In the genomic region with DNA sequence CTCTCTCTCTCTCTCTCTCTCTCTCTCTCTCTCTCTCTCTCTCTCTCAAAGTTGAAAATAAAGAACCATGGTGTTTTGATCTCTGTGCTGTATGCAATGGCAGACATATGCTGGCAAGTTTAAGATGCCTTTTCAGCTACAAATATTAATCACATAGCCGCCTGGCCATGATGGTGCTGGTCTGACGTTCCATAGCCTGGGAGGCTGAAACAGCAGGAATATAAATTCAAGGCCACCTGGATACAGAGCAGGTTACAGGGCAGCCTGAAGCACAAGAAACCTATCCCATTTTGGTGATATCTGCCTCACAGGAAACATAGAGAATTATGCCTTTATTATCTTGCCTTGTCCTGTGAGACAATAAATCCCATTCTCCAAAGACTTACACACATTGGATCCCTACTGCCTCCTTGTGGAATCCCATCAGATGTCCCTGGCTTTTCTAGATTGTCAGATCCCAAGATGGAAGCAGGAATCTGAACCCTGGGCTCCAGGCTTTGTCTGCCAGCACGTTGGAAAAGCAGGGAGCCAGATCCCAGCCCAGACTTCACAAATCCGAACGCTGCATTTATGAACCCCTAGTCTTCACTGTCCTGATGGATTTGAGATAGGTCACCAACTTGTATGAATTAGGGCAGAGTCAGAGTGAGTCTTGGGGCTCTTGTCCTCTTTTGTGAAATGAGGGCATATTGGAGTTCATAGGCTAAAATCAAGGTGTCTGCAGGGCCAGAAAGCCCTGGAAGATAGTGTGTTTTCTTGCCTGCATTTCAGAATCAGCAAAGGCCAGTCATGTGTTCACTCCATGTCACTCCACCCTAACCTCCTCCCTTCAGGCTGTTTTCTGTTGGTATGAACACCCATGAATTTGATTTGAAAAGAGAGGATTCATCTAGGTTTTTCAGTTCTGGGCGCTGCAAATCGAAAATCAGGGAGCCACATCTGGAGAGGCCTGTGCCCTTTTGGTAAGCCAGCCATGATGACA, we compare ENCODE assay signal across 9 mouse cellular contexts. TPM values are rescaled to one million over a fixed set of nuclear protein-coding genes. Genes with fewer than 3 reads are reported as not detected.
A peak's percentile ranks its signal among the peaks of the same experiment; 100 is the strongest.
DNase-seq lines count a peak whose midpoint lies in the region; ATAC-seq and TF ChIP-seq lines count a peak whose summit lies in the region.
"Had no signal": no experiment of that assay in that cellular context is flagged by ENCODE, and none has a peak within 500 bp of the region (broad histone marks: within the 10 kb centered on the region; RNA-seq: fewer than 3 reads in every experiment).

No protein-coding gene starts in this region.

- H3K27ac ChIP-seq in embryonic facial prominence, embryonic 12.5 days = peak overlapping the region; percentile 67; the same call in 1 of the 2 replicates
- no peak overlapping the region; the same call in 1 of the 2 replicates for H3K27ac ChIP-seq in embryonic facial prominence, embryonic 10.5 days (replicated peaks)
- H3K27ac ChIP-seq in liver, adult 2 months (replicated peaks; ENCODE audit: insufficient read depth, low read depth, low read length) = no peak overlapping the region
- no peak overlapping the region for H3K27ac ChIP-seq in intestine, embryonic 14.5 days (ENCODE audit: low read depth)
- H3K27ac ChIP-seq in olfactory bulb, adult 2 months (ENCODE audit: insufficient read depth, low read depth, low read length) = peak overlapping the region; percentile 79; the same call in 1 of the 2 replicates
- no peak overlapping the region for H3K27ac ChIP-seq in kidney, embryonic 15.5 days
- H3K27ac ChIP-seq: hindbrain, embryonic 15.5 days had no signal

- no peaks in the 10 kb centered on the region for H3K27me3 ChIP-seq in embryonic facial prominence, embryonic 12.5 days
- H3K27me3 ChIP-seq in embryonic facial prominence, embryonic 10.5 days (replicated peaks; ENCODE audit: low read depth, poor library complexity, severe bottlenecking) = no peaks in the 10 kb centered on the region
- H3K27me3 ChIP-seq in liver, adult 2 months (ENCODE audit: control insufficient read depth, insufficient read depth, low read length) = no peaks in the 10 kb centered on the region
- no peaks in the 10 kb centered on the region for H3K27me3 ChIP-seq in intestine, embryonic 14.5 days (replicated peaks; ENCODE audit: control insufficient read depth, insufficient read depth, low read length)
- H3K27me3 ChIP-seq in kidney, embryonic 15.5 days = no peaks in the 10 kb centered on the region
- H3K27me3 ChIP-seq: hindbrain, embryonic 15.5 days had no signal

- H3K4me2 ChIP-seq in embryonic facial prominence, embryonic 12.5 days (replicated peaks) = no peak overlapping the region
- no peak overlapping the region for H3K4me2 ChIP-seq in intestine, embryonic 14.5 days (ENCODE audit: low read length)
- H3K4me2 ChIP-seq in kidney, embryonic 15.5 days = no peak overlapping the region; the same call in 1 of the 2 replicates

- TF ChIP-seq POLR2A in liver, adult 2 months (IDR thresholded peaks at IDR 0.05; ENCODE audit: extremely low read depth, insufficient read depth, low read length) = no peak
- TF ChIP-seq POLR2A in olfactory bulb, adult 2 months (IDR thresholded peaks at IDR 0.05; ENCODE audit: insufficient read depth, low read depth, low read length) = no peak

- no peak overlapping the region for H3K4me3 ChIP-seq in embryonic facial prominence, embryonic 12.5 days
- no peak overlapping the region for H3K4me3 ChIP-seq in embryonic facial prominence, embryonic 10.5 days
- no peak overlapping the region for H3K4me3 ChIP-seq in liver, adult 2 months (ENCODE audit: insufficient read depth, low read depth, low read length)
- no peak overlapping the region for H3K4me3 ChIP-seq in intestine, embryonic 14.5 days (ENCODE audit: low read depth, low read length)
- no peak overlapping the region for H3K4me3 ChIP-seq in olfactory bulb, adult 2 months (ENCODE audit: insufficient read depth, low read depth, low read length)
- H3K4me3 ChIP-seq in kidney, embryonic 15.5 days (replicated peaks) = no peak overlapping the region
- H3K4me3 ChIP-seq: hindbrain, embryonic 15.5 days had no signal

- ATAC-seq in embryonic facial prominence, embryonic 12.5 days (ENCODE audit: insufficient number of reproducible peaks, insufficient read depth, low FRiP score, low TSS enrichment) = no peak
- no peak for ATAC-seq in intestine, embryonic 14.5 days (replicated peaks; ENCODE audit: low FRiP score, low TSS enrichment, low read depth)
- no peak for ATAC-seq in kidney, embryonic 15.5 days (replicated peaks; ENCODE audit: low FRiP score)

- peaks cover 19% of the 10 kb centered on the region; the same call in 1 of the 2 replicates for H3K4me1 ChIP-seq in embryonic facial prominence, embryonic 12.5 days
- peaks cover 38% of the 10 kb centered on the region for H3K4me1 ChIP-seq in embryonic facial prominence, embryonic 10.5 days
- peaks cover 5% of the 10 kb centered on the region for H3K4me1 ChIP-seq in liver, adult 2 months (ENCODE audit: control insufficient read depth, insufficient read depth, low read length)
- H3K4me1 ChIP-seq in intestine, embryonic 14.5 days (replicated peaks; ENCODE audit: control insufficient read depth, insufficient read depth, low read length) = peaks cover 10% of the 10 kb centered on the region; the same call in 1 of the 2 replicates
- H3K4me1 ChIP-seq in olfactory bulb, adult 2 months (ENCODE audit: control insufficient read depth, insufficient read depth, low read length) = no peaks in the 10 kb centered on the region; the same call in 1 of the 2 replicates
- peaks cover 7% of the 10 kb centered on the region for H3K4me1 ChIP-seq in kidney, embryonic 15.5 days
- H3K4me1 ChIP-seq: hindbrain, embryonic 15.5 days had no signal

- H3K36me3 ChIP-seq in embryonic facial prominence, embryonic 12.5 days = no peaks in the 10 kb centered on the region
- no peaks in the 10 kb centered on the region for H3K36me3 ChIP-seq in embryonic facial prominence, embryonic 10.5 days (replicated peaks)
- H3K36me3 ChIP-seq in liver, adult 2 months (ENCODE audit: control insufficient read depth, insufficient read depth, low read length) = no peaks in the 10 kb centered on the region
- H3K36me3 ChIP-seq in intestine, embryonic 14.5 days (ENCODE audit: control insufficient read depth, insufficient read depth, low read length) = no peaks in the 10 kb centered on the region
- H3K36me3 ChIP-seq in kidney, embryonic 15.5 days = no peaks in the 10 kb centered on the region
- H3K36me3 ChIP-seq: hindbrain, embryonic 15.5 days had no signal

- no peaks in the 10 kb centered on the region for H3K79me2 ChIP-seq in liver, adult 2 months (ENCODE audit: control insufficient read depth, insufficient read depth, low read length)

- TF ChIP-seq CTCF in liver, adult 2 months (IDR thresholded peaks at IDR 0.05; ENCODE audit: low read depth, low read length) = 0 out of 2 replicates have a peak, but pooled peaks have one; percentile 7
- TF ChIP-seq CTCF in olfactory bulb, adult 2 months (IDR thresholded peaks at IDR 0.05; ENCODE audit: insufficient read depth, low read depth, low read length) = no peak

- WGBS in embryonic facial prominence, embryonic 12.5 days = 79% methylated on average over 7 of the region's 7 CpGs
- WGBS in embryonic facial prominence, embryonic 10.5 days = 81% methylated on average over 7 of the region's 7 CpGs
- 84% methylated on average over 7 of the region's 7 CpGs for WGBS in liver, adult 2 months
- WGBS in intestine, embryonic 14.5 days = 73% methylated on average over 7 of the region's 7 CpGs
- WGBS in olfactory bulb, adult 2 months = 85% methylated on average over 7 of the region's 7 CpGs
- 77% methylated on average over 7 of the region's 7 CpGs for WGBS in kidney, embryonic 15.5 days

- no peak for DNase-seq in embryonic facial prominence, embryonic 10.5 days (ENCODE audit: low spot score)
- DNase-seq in liver, adult 2 months (ENCODE audit: extremely low read depth, low read depth, low spot score) = no peak
- no peak for DNase-seq in liver
- DNase-seq in intestine, embryonic 14.5 days (ENCODE audit: low spot score) = peak; percentile 39
- DNase-seq in layer of hippocampus, postnatal 25 days (ENCODE audit: extremely low spot score in 1 of 2, low spot score in 1 of 2) = no peak

- no peaks in the 10 kb centered on the region for H3K9me3 ChIP-seq in embryonic facial prominence, embryonic 12.5 days
- H3K9me3 ChIP-seq in embryonic facial prominence, embryonic 10.5 days = no peaks in the 10 kb centered on the region
- H3K9me3 ChIP-seq in intestine, embryonic 14.5 days (ENCODE audit: control insufficient read depth, low read length) = no peaks in the 10 kb centered on the region
- no peaks in the 10 kb centered on the region for H3K9me3 ChIP-seq in kidney, embryonic 15.5 days (replicated peaks)
- H3K9me3 ChIP-seq: hindbrain, embryonic 15.5 days had no signal

- H3K9ac ChIP-seq in embryonic facial prominence, embryonic 12.5 days = no peak overlapping the region
- no peak overlapping the region for H3K9ac ChIP-seq in liver, adult 2 months (ENCODE audit: low read depth, low read length)
- no peak overlapping the region for H3K9ac ChIP-seq in intestine, embryonic 14.5 days (ENCODE audit: low read length)
- no peak overlapping the region for H3K9ac ChIP-seq in kidney, embryonic 15.5 days
- H3K9ac ChIP-seq: hindbrain, embryonic 15.5 days had no signal

RNA-seq across cellular contexts. Expression of gene Rcbtb2, which starts 5.1 kb away (rescaled TPM):
- 155 and 160 TPM in 2 replicates for polyA plus RNA-seq in embryonic facial prominence, embryonic 12.5 days (2016; fragmentation: Nextera tagmentation; extraction: Ambion mirVana)
- polyA plus RNA-seq in embryonic facial prominence, embryonic 10.5 days (2016; fragmentation: Nextera tagmentation; extraction: Ambion mirVana) = 171 and 180 TPM in 2 replicates
- 30.3 and 32.6 TPM in 2 replicates for total RNA-seq in liver, adult 2 months (2014; rRNA removed)
- 26.0 and 28.0 TPM in 2 replicates for polyA plus RNA-seq in liver, adult 2 months (2012; rRNA removed)
- polyA plus RNA-seq in intestine, embryonic 14.5 days (2014; fragmentation: Nextera tagmentation; extraction: Ambion mirVana) = 89.3 and 105 TPM in 2 replicates
- not detected in 2 replicates for polyA plus RNA-seq in olfactory bulb, adult 2 months (2012; ENCODE audit: insufficient read depth, insufficient read length, low replicate concordance, missing spikeins)
- 128 and 131 TPM in 2 replicates for polyA plus RNA-seq in kidney, embryonic 15.5 days (2015; fragmentation: Nextera tagmentation; extraction: Ambion mirVana)
- total RNA-seq in layer of hippocampus, postnatal 25 days (2021) = 10 to 100 TPM; 26.4 to 29.3 TPM

Comparison
In these comparisons a context has a peak if more than half of its experiments do, and no peak if none do; other contexts are left out.
1. H3K27ac ChIP-seq: peak in embryonic facial prominence, embryonic 12.5 days (single experiment) and olfactory bulb, adult 2 months (single experiment); none in embryonic facial prominence, embryonic 10.5 days (single experiment), liver, adult 2 months (single experiment), intestine, embryonic 14.5 days (single experiment) and kidney, embryonic 15.5 days (single experiment).